In the genomic region with DNA sequence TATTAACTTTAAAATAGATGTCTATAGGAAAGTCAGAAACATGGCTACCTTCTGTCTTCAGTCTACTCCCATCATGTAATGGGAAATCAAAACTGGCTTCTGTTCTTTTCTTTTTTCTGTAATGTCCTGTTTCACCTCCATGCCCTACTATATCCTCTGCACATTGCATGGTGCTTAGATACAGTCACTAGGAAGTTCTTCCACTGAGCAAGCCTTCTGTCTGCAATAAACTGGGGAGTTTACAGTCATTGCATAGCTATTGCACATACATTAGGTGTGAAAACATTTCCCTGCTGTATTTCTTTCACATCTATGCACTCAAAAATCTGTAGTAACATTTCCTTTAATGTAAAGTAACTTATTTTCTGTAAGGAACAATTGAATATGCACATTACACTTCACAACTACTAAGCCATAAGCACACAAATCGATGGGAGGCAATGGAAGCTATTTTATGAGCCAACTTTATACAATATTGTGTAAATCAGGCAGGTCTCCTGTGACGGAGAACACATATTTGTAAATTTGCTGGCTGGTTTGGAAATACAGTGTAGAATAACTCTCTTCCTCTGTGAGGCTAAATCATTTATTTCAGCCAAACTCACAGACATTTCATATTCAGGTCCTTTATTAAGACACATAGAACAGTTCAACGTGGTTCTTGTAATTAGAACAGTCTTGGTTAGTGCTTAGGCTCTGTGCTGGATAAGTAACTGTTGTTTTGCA, we compare ENCODE assay signal across 31 mouse cellular contexts.
"Had no signal": no experiment of that assay in that cellular context is flagged by ENCODE, and none has a peak within 500 bp of the region (broad histone marks: within the 10 kb centered on the region; RNA-seq: fewer than 3 reads in every experiment).

No protein-coding gene starts in this region.

- H3K4me3 ChIP-seq: heart, embryonic 10.5 days; heart, embryonic 12.5 days; heart, embryonic 13.5 days; heart, embryonic 15.5 days; hindbrain, embryonic 10.5 days; hindbrain, embryonic 12.5 days; hindbrain, embryonic 13.5 days; hindbrain, embryonic 15.5 days; intestine, embryonic 15.5 days; kidney, embryonic 15.5 days had no signal

- H3K27ac ChIP-seq: heart, embryonic 10.5 days; heart, embryonic 13.5 days; heart, embryonic 15.5 days; hindbrain, embryonic 10.5 days; hindbrain, embryonic 12.5 days; hindbrain, embryonic 13.5 days; hindbrain, embryonic 14.5 days; hindbrain, embryonic 15.5 days; hindbrain, postnatal 0 days; intestine, embryonic 15.5 days; kidney, embryonic 15.5 days; kidney, postnatal 0 days had no signal

- DNase-seq: heart, postnatal 10 days; heart, postnatal 14 days; heart, postnatal 36 days; heart, postnatal 4 days; kidney, adult 11 months; kidney, adult 18-20 months; kidney, adult 2 months; kidney, adult 8-10 months; kidney, adult 9 months; kidney, postnatal 10 days; kidney, postnatal 14 days; kidney, postnatal 25 days; kidney, postnatal 36 days; kidney, postnatal 4 days had no signal

- ATAC-seq: hindbrain, embryonic 16.5 days; hindbrain, postnatal 0 days; inflammation-experienced regulatory T-cells, adult 6 months; intestine, embryonic 15.5 days; intestine, embryonic 16.5 days; intestine, postnatal 0 days had no signal
